Comparison of ENCODE assay signal across 24 mouse cellular contexts in the genomic region with DNA sequence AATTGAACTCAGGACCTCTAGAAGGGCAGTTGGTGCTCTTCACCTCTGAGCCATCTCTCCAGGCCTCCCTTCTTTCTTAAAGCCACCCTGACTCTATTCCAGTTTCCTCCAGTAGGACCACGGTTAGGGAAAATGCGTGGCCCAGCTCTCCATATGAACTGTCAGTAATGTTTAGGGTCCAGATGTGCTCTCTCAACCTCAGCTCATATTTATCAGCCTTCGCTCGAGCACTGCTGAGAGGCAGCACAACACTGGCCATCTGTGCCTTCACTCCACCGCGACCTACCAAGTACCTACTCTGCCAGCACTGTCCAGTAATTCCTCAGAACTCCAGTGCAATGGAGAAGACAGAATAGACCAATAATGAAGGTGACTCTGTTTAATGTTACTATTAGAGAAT. TPM values are rescaled to one million over a fixed set of nuclear protein-coding genes. Genes with fewer than 3 reads are reported as not detected.
DNase-seq lines count a peak whose midpoint lies in the region; ATAC-seq and TF ChIP-seq lines count a peak whose summit lies in the region.
"Had no signal": no experiment of that assay in that cellular context is flagged by ENCODE, and none has a peak within 500 bp of the region (broad histone marks: within the 10 kb centered on the region; RNA-seq: fewer than 3 reads in every experiment).

No protein-coding gene starts in this region.

- no peaks in the 10 kb centered on the region for H3K36me3 ChIP-seq in lung, embryonic 15.5 days
- no peaks in the 10 kb centered on the region for H3K36me3 ChIP-seq in lung, postnatal 0 days (ENCODE audit: insufficient read depth, low read length)
- H3K36me3 ChIP-seq: embryonic facial prominence, embryonic 13.5 days; embryonic facial prominence, embryonic 15.5 days; forebrain, embryonic 10.5 days; forebrain, embryonic 12.5 days had no signal

- no peaks in the 10 kb centered on the region for H3K9me3 ChIP-seq in lung, embryonic 15.5 days
- no peaks in the 10 kb centered on the region for H3K9me3 ChIP-seq in lung, postnatal 0 days (ENCODE audit: low read length)
- H3K9me3 ChIP-seq: embryonic facial prominence, embryonic 13.5 days; embryonic facial prominence, embryonic 15.5 days; forebrain, embryonic 10.5 days; forebrain, embryonic 12.5 days had no signal

- TF ChIP-seq EP300 in lung, postnatal 0 days (IDR thresholded peaks at IDR 0.05), result no peak

- DNase-seq in lung, adult 2 months, result no peak
- DNase-seq in lung, postnatal 0 days (ENCODE audit: low spot score), result peak; percentile 69
- no peak for DNase-seq in lung, postnatal 10 days
- DNase-seq in mesoderm, embryonic 11.5 days (ENCODE audit: low read depth, low spot score), result peak; percentile 39
- DNase-seq in left cerebral cortex, adult 8-10 months (ENCODE audit: low spot score in 2 of 2), result no peak
- DNase-seq: adrenal gland, adult 8-10 months; adrenal gland, postnatal 14 days; adrenal gland, postnatal 36 days; cerebellum, adult 11-12 months; cerebellum, adult 2 months; cerebellum, adult 9-10 months; cerebellum, postnatal 25 days; embryo, embryonic 11 days had no signal

- TF ChIP-seq POLR2A in lung, adult 2 months (IDR thresholded peaks at IDR 0.05; ENCODE audit: borderline replicate concordance, extremely low read depth, low read depth, low read length), result no peak

- H3K9ac ChIP-seq in lung, embryonic 15.5 days, result no peak overlapping the region
- no peak overlapping the region for H3K9ac ChIP-seq in lung, postnatal 0 days (replicated peaks; ENCODE audit: low read depth)
- H3K9ac ChIP-seq: embryonic facial prominence, embryonic 13.5 days; embryonic facial prominence, embryonic 15.5 days; forebrain, embryonic 12.5 days had no signal

- no peak overlapping the region for H3K4me2 ChIP-seq in lung, embryonic 15.5 days
- H3K4me2 ChIP-seq in lung, postnatal 0 days (replicated peaks; ENCODE audit: low read depth, low read length), result no peak overlapping the region
- H3K4me2 ChIP-seq: embryonic facial prominence, embryonic 13.5 days; embryonic facial prominence, embryonic 15.5 days; forebrain, embryonic 12.5 days had no signal

- no peaks in the 10 kb centered on the region for H3K27me3 ChIP-seq in lung, embryonic 15.5 days
- H3K27me3 ChIP-seq in lung, postnatal 0 days (replicated peaks; ENCODE audit: insufficient read depth, low read length), result no peaks in the 10 kb centered on the region
- H3K27me3 ChIP-seq: embryonic facial prominence, embryonic 15.5 days; Patski had no signal

- peaks cover 35% of the 10 kb centered on the region for H3K4me1 ChIP-seq in lung, embryonic 15.5 days
- H3K4me1 ChIP-seq in lung, adult 2 months (ENCODE audit: control insufficient read depth, insufficient read depth, low read length), result no peaks in the 10 kb centered on the region
- H3K4me1 ChIP-seq in lung, postnatal 0 days (ENCODE audit: insufficient read depth, low read depth, low read length), result no peaks in the 10 kb centered on the region

- ATAC-seq in lung, embryonic 15.5 days (ENCODE audit: borderline replicate concordance, extremely low read depth, low FRiP score, low TSS enrichment), result peak; percentile 58; the same call in 1 of the 2 replicates
- ATAC-seq in lung, postnatal 0 days, result peak; percentile 76
- ATAC-seq: activated CD4-positive, CD25-positive, alpha-beta regulatory T cell, adult 4 months; forebrain, embryonic 14.5 days; forebrain, embryonic 16.5 days; Patski had no signal

- WGBS in lung, embryonic 15.5 days, result 36% methylated on average over 6 of the region's 6 CpGs
- WGBS in lung, adult 2 months, result 62% methylated on average over 6 of the region's 6 CpGs
- WGBS in lung, postnatal 0 days, result 53% methylated on average over 6 of the region's 6 CpGs

- no peak overlapping the region for H3K4me3 ChIP-seq in lung, embryonic 15.5 days
- H3K4me3 ChIP-seq in lung, adult 2 months (replicated peaks; ENCODE audit: extremely low read depth, low read depth, low read length), result no peak overlapping the region
- no peak overlapping the region for H3K4me3 ChIP-seq in lung, postnatal 0 days (ENCODE audit: low read depth, low read length)
- H3K4me3 ChIP-seq: embryonic facial prominence, embryonic 13.5 days; embryonic facial prominence, embryonic 15.5 days; erythroblast, embryonic 14.5 days; forebrain, embryonic 10.5 days; forebrain, embryonic 12.5 days had no signal

- peak overlapping the region; percentile 43; the same call in 1 of the 2 replicates for H3K27ac ChIP-seq in lung, embryonic 15.5 days
- no peak overlapping the region for H3K27ac ChIP-seq in lung, postnatal 0 days (ENCODE audit: low read length)
- H3K27ac ChIP-seq: embryonic facial prominence, embryonic 13.5 days; embryonic facial prominence, embryonic 15.5 days; forebrain, embryonic 10.5 days; forebrain, embryonic 12.5 days had no signal

- TF ChIP-seq CTCF in lung, adult 2 months (IDR thresholded peaks at IDR 0.05; ENCODE audit: insufficient read depth, low read length), result no peak
- TF ChIP-seq CTCF in lung, postnatal 0 days (IDR thresholded peaks at IDR 0.05), result peak; percentile 45

RNA-seq across cellular contexts. Expression of a gene that starts 12.0 kb away (rescaled TPM):
- 18.9 and 19.8 TPM in 2 replicates for polyA plus RNA-seq in lung, embryonic 15.5 days (2015; fragmentation: Nextera tagmentation; extraction: Ambion mirVana)
- polyA plus RNA-seq in lung, adult 2 months (2012; rRNA removed), result 35.1 and 47.3 TPM in 2 replicates
- 10.5 and 11.8 TPM in 2 replicates for polyA plus RNA-seq in lung, postnatal 0 days (2015; fragmentation: Nextera tagmentation; extraction: Ambion mirVana)
- total RNA-seq in left cerebral cortex, adult 8-10 months (2022), result under 1 TPM in 3 of 4 experiments, not detected in 1; 0.30 to 0.91 (median 0.52) TPM
- total RNA-seq: common myeloid progenitor, adult 5-6 weeks had no signal
- polyA plus RNA-seq: activated CD4-positive, CD25-positive, alpha-beta regulatory T cell, adult 4 months; erythroblast, embryonic 14.5 days had no signal

Comparison
In these comparisons a context has a peak if more than half of its experiments do, and no peak if none do; other contexts are left out.
1. DNase-seq: peak in lung, postnatal 0 days (single experiment) and mesoderm, embryonic 11.5 days (single experiment); none in lung, adult 2 months (single experiment), lung, postnatal 10 days (single experiment) and left cerebral cortex, adult 8-10 months (0 of 2).